Mouse (Mus musculus) midbrain, postnatal 0 days (tissue): ENCODE measurements around the gene Hoxb6. TPM values are rescaled to one million over a fixed set of nuclear protein-coding genes. Genes with fewer than 3 reads are reported as not detected.

Source experiments
- ATAC-seq: fragments of 200-750 bp; cut with Nextera tagmentation; 2 replicates; pipeline ENCODE4 v1.8.0; 2017; ENCODE audit warnings: moderate number of reproducible peaks, mild to moderate bottlenecking, moderate TSS enrichment, moderate library complexity; ENCODE audit not compliant: low FRiP score
- DNase-seq: peaks from one replicate; pipeline ENCODE4 v3.0.0-alpha.2; 2015; ENCODE audit warnings: low spot score
- H3K27ac ChIP-seq: fragments of 300-500 bp; sonication (generic); 2 replicates; pipeline ENCODE4 v1.5.1; 2014; ENCODE audit warnings: low read depth, mild to moderate bottlenecking, low read length, mixed read lengths
- H3K27me3 ChIP-seq: fragments of 300-500 bp; sonication (generic); 2 replicates; pipeline ENCODE4 v1.6.1; 2014; ENCODE audit warnings: low read length, control low read depth, mixed read lengths; ENCODE audit not compliant: insufficient read depth
- H3K36me3 ChIP-seq: fragments of 300-500 bp; sonication (generic); 2 replicates; pipeline ENCODE4 v1.6.1; 2014; ENCODE audit warnings: low read length, control low read depth, mixed read lengths; ENCODE audit not compliant: insufficient read depth
- H3K4me1 ChIP-seq: fragments of 300-500 bp; sonication (generic); 2 replicates; pipeline ENCODE4 v1.6.1; 2014; ENCODE audit warnings: mild to moderate bottlenecking, control low read depth, antibody characterized with exemption, low read length, mixed read lengths; ENCODE audit not compliant: insufficient read depth
- H3K4me2 ChIP-seq: fragments of 300-500 bp; sonication (generic); 2 replicates; pipeline ENCODE4 v1.6.1; 2014; ENCODE audit warnings: low read depth, mild to moderate bottlenecking, low read length, mixed read lengths; ENCODE audit not compliant: poor library complexity, severe bottlenecking
- H3K4me3 ChIP-seq: fragments of 300-500 bp; sonication (generic); 2 replicates; pipeline ENCODE4 v1.5.1; 2014; ENCODE audit warnings: low read depth, mild to moderate bottlenecking, low read length, moderate library complexity
- H3K9ac ChIP-seq: fragments of 300-500 bp; sonication (generic); replicated peaks from 2 replicates; pipeline ENCODE4 v1.6.1; 2014; ENCODE audit warnings: mild to moderate bottlenecking, low read length, moderate library complexity, mixed read lengths; ENCODE audit not compliant: poor library complexity, severe bottlenecking
- H3K9me3 ChIP-seq: fragments of 300-500 bp; sonication (generic); 2 replicates; pipeline ENCODE4 v1.6.1; 2016; ENCODE audit warnings: low read length, control low read depth
- CTCF ChIP-seq: IDR thresholded peaks from 2 replicates; pipeline ENCODE4 v1.5.1; 2016; ENCODE audit warnings: antibody characterized with exemption, mild to moderate bottlenecking
- WGBS: fragments of 180-500 bp; shearing (Covaris S2); extraction: QIAGEN DNeasy Blood & Tissue Kit; methylation state at CpG from one replicate; pipeline ENCODE4 v1.1.7; 2014; 5-methylcytosine and 5-hydroxymethylcytosine counted together
- polyA plus RNA-seq: library from polyadenylated mRNA; unstranded; fragments of >200 nt; fragmentation: Nextera tagmentation; extraction: Ambion mirVana; gene quantifications from 2 replicates; pipeline ENCODE4 v1.2.1, GENCODE M21; 2015
- total RNA-seq: library from RNA; depleted of rRNA; stranded (reverse); fragments of >200 nt; gene quantifications from 2 replicates; pipeline ENCODE4 v1.2.3, GENCODE M21; 2014

The Hoxb6 gene
- total and polyA plus RNA-seq, 2 experiments from 2014 or later, result 0.22 TPM; not detected in 1

DNA sequence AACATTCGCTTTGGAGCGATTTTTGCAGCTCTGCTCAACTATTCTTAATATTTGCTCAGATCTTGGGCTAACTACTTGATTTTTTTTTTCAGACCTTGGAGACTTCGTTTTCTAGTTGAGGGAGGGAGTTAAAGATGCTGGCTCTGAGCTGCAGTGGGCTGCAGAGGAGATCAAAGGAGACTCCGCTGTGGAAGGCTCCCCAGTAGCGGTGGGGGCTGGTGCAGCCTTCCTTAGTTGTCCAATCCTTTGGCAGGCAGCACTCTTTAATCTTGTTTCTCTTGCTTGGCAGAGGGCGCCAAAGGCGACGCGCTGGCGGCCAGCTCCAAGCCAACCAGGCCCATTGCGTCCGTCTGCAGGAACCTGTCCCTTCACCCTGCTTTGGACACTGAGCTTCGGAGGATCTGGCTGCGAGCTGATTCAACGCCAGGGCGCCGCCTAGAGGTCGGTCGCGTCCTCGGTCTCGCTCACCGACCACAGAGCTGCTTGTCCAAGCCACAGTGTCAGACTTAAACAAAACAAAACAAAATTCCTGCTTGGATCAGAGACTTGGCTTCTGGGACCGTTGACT is 30.9 kb upstream of the Hoxb6 start:
- no peak overlapping the region for H3K4me3 ChIP-seq
- peak; percentile 60 for TF ChIP-seq CTCF
- no peaks in the 10 kb centered on the region for H3K36me3 ChIP-seq
- H3K27me3 ChIP-seq, result peaks cover 95% of the 10 kb centered on the region
- H3K9ac ChIP-seq, result no peak overlapping the region
- H3K27ac ChIP-seq, result no peak overlapping the region
- WGBS, result 1% methylated on average over 24 of the region's 24 CpGs
- peak; percentile 54 for DNase-seq
- no peaks in the 10 kb centered on the region for H3K4me1 ChIP-seq
- ATAC-seq, result no peak
- no peaks in the 10 kb centered on the region for H3K9me3 ChIP-seq
- H3K4me2 ChIP-seq, result no peak overlapping the region

GRCm38 (mm10) chr11:96262262-96262830 is 29.9 kb upstream of the Hoxb6 start:
- Histone ChIP-seq H3K4me3 (no peak overlapping the region), H3K27ac (no peak overlapping the region), H3K9me3 (no peaks in the 10 kb centered on the region), H3K4me1 (no peaks in the 10 kb centered on the region), H3K27me3 (peaks cover 95% of the 10 kb centered on the region), H3K9ac (no peak overlapping the region), H3K36me3 (no peaks in the 10 kb centered on the region), H3K4me2 (no peak overlapping the region)
- TF ChIP-seq CTCF, result no peak
- DNase-seq (no peak), ATAC-seq (no peak)
- WGBS, result 11% methylated on average over 6 of the region's 6 CpGs

- Histone ChIP-seq H3K4me2 (no peak overlapping the region), H3K4me3 (no peak overlapping the region), H3K27me3 (peaks cover 95% of the 10 kb centered on the region), H3K4me1 (no peaks in the 10 kb centered on the region), H3K27ac (no peak overlapping the region), H3K9ac (no peak overlapping the region), H3K9me3 (no peaks in the 10 kb centered on the region), H3K36me3 (no peaks in the 10 kb centered on the region)
- no peak for TF ChIP-seq CTCF
- under 1% methylated on average over 33 of the region's 33 CpGs for WGBS
- ATAC-seq (no peak), DNase-seq (no peak)
Observed at GRCm38 (mm10) chr11:96263636-96264389, 28.5 kb upstream of the Hoxb6 start.

GRCm38 (mm10) chr11:96264390-96265020 is 27.8 kb upstream of the Hoxb6 start:
- TF ChIP-seq CTCF, result no peak
- 3% methylated on average over 8 of the region's 8 CpGs for WGBS
- no peaks in the 10 kb centered on the region for H3K36me3 ChIP-seq
- H3K9me3 ChIP-seq, result no peaks in the 10 kb centered on the region
- DNase-seq, result no peak
- H3K4me1 ChIP-seq, result no peaks in the 10 kb centered on the region
- no peak for ATAC-seq
- no peak overlapping the region for H3K4me3 ChIP-seq
- H3K27me3 ChIP-seq, result peaks cover 94% of the 10 kb centered on the region
- H3K4me2 ChIP-seq, result no peak overlapping the region
- H3K27ac ChIP-seq, result no peak overlapping the region
- H3K9ac ChIP-seq, result no peak overlapping the region

GRCm38 (mm10) chr11:96265954-96266353 is 26.3 kb upstream of the Hoxb6 start:
- Histone ChIP-seq H3K27me3 (peaks cover 94% of the 10 kb centered on the region), H3K36me3 (no peaks in the 10 kb centered on the region), H3K4me2 (no peak overlapping the region), H3K9ac (no peak overlapping the region), H3K4me3 (no peak overlapping the region), H3K9me3 (no peaks in the 10 kb centered on the region), H3K4me1 (no peaks in the 10 kb centered on the region), H3K27ac (no peak overlapping the region)
- ATAC-seq (no peak), DNase-seq (no peak)
- 3% methylated on average over 7 of the region's 7 CpGs for WGBS
- TF ChIP-seq CTCF, result no peak
